Mouse (Mus musculus) cerebellum, adult 2 months (tissue): ENCODE data around the gene Atp8b4.

Source experiments
- CTCF ChIP-seq: fragments of 200-500 bp; IDR thresholded peaks from 2 replicates; pipeline ENCODE4 v1.5.1; 2011; ENCODE audit warnings: low read depth, mild to moderate bottlenecking, control low read depth, low read length, moderate library complexity, borderline replicate concordance; ENCODE audit not compliant: insufficient read depth
- POLR2A ChIP-seq: fragments of 200-500 bp; IDR thresholded peaks from 2 replicates; pipeline ENCODE4 v1.6.1; 2011; ENCODE audit warnings: low read length, control low read depth, borderline replicate concordance; ENCODE audit not compliant: insufficient read depth

- TF ChIP-seq CTCF (no peak), POLR2A (no peak)
Measured at GRCm38 (mm10) chr2:126286420-126286819, 214.1 kb downstream of the Atp8b4 start.
